9 mouse cellular contexts compared by ENCODE assay signal in genomic region chr12:107085906-107086655, GRCm38 (mm10).
A peak's percentile ranks its signal among the peaks of the same experiment; 100 is the strongest.
DNase-seq lines count a peak whose midpoint lies in the region; ATAC-seq and TF ChIP-seq lines count a peak whose summit lies in the region.
"Had no signal": no experiment of that assay in that cellular context is flagged by ENCODE, and none has a peak within 500 bp of the region (broad histone marks: within the 10 kb centered on the region; RNA-seq: fewer than 3 reads in every experiment).

No protein-coding gene starts in this region.

- no peaks in the 10 kb centered on the region for H3K9me3 ChIP-seq in E14TG2a.4 (ENCODE audit: low read length)
- H3K9me3 ChIP-seq in hindbrain, embryonic 11.5 days (ENCODE audit: control insufficient read depth, low read length) = no peaks in the 10 kb centered on the region
- H3K9me3 ChIP-seq in midbrain, embryonic 11.5 days (ENCODE audit: control insufficient read depth, low read length) = no peaks in the 10 kb centered on the region

- H3K4me3 ChIP-seq in E14TG2a.4 (replicated peaks; ENCODE audit: low read length) = no peak overlapping the region
- H3K4me3 ChIP-seq in hindbrain, embryonic 11.5 days (ENCODE audit: low read depth, low read length) = no peak overlapping the region
- H3K4me3 ChIP-seq in midbrain, embryonic 11.5 days (ENCODE audit: low read depth, low read length) = no peak overlapping the region
- H3K4me3 ChIP-seq in spleen, adult 2 months (ENCODE audit: extremely low read depth, insufficient read depth, insufficient read length) = no peak overlapping the region

- TF ChIP-seq CTCF in E14TG2a.4 (conservative IDR thresholded peaks at IDR 0.05; ENCODE audit: low read length) = peak; percentile 31
- no peak for TF ChIP-seq CTCF in spleen, adult 2 months (IDR thresholded peaks at IDR 0.05; ENCODE audit: extremely low read depth, insufficient read depth, insufficient read length, insufficient replicate concordance)

- peak; percentile 66 for ATAC-seq in hindbrain, embryonic 11.5 days (ENCODE audit: low FRiP score)
- peak; percentile 67; the same call in 1 of the 2 replicates for ATAC-seq in midbrain, embryonic 11.5 days (ENCODE audit: low FRiP score)
- ATAC-seq in erythroid progenitor cell, adult 5-6 weeks (replicated peaks; ENCODE audit: low FRiP score, poor library complexity, severe bottlenecking) = no peak

- 50% methylated on average over 16 of the region's 16 CpGs for WGBS in hindbrain, embryonic 11.5 days
- 56% methylated on average over 16 of the region's 16 CpGs for WGBS in midbrain, embryonic 11.5 days
- WGBS in spleen, adult 2 months = 44% methylated on average over 16 of the region's 16 CpGs

- TF ChIP-seq POLR2A in spleen, adult 2 months (IDR thresholded peaks at IDR 0.05; ENCODE audit: low read depth, low read length) = no peak

- DNase-seq in CD4-positive helper T cell, adult 2 months (ENCODE audit: low read depth, low spot score) = peak; percentile 83
- DNase-seq in embryo, embryonic 10.5 days (ENCODE audit: low spot score) = peak; percentile 84
- peak; percentile 80 for DNase-seq in hindbrain, embryonic 11.5 days (ENCODE audit: low spot score)
- DNase-seq in left cerebral cortex, adult 11 months (ENCODE audit: low spot score) = peak; percentile 25
- DNase-seq in midbrain, embryonic 11.5 days (ENCODE audit: low spot score, missing footprints) = peak; percentile 92
- DNase-seq in spleen, adult 2 months (ENCODE audit: low read depth in 1 of 2, low spot score in 2 of 2) = peak; percentile 28 to 41

- H3K27me3 ChIP-seq in E14TG2a.4 (ENCODE audit: insufficient read depth, low read length) = 0 out of 2 replicates have a peak, but pooled peaks cover 2% of the 10 kb centered on the region
- H3K27me3 ChIP-seq in hindbrain, embryonic 11.5 days (ENCODE audit: control insufficient read depth, insufficient read depth, low read length) = no peaks in the 10 kb centered on the region
- no peaks in the 10 kb centered on the region for H3K27me3 ChIP-seq in midbrain, embryonic 11.5 days (ENCODE audit: control insufficient read depth, insufficient read depth, low read length)
- H3K27me3 ChIP-seq in spleen, adult 2 months (ENCODE audit: control insufficient read depth, insufficient read depth, low read length) = no peaks in the 10 kb centered on the region

- H3K4me2 ChIP-seq in hindbrain, embryonic 11.5 days (replicated peaks; ENCODE audit: low read depth, low read length) = no peak overlapping the region
- H3K4me2 ChIP-seq in midbrain, embryonic 11.5 days = no peak overlapping the region

- no peak overlapping the region for H3K9ac ChIP-seq in hindbrain, embryonic 11.5 days (ENCODE audit: low read depth, low read length)
- H3K9ac ChIP-seq in midbrain, embryonic 11.5 days (ENCODE audit: low read length) = no peak overlapping the region

- H3K36me3 ChIP-seq in E14TG2a.4 (ENCODE audit: insufficient read depth, low read length) = no peaks in the 10 kb centered on the region
- no peaks in the 10 kb centered on the region for H3K36me3 ChIP-seq in hindbrain, embryonic 11.5 days (ENCODE audit: control insufficient read depth, insufficient read depth, low read length)
- no peaks in the 10 kb centered on the region for H3K36me3 ChIP-seq in midbrain, embryonic 11.5 days (ENCODE audit: control insufficient read depth, insufficient read depth, low read length)
- H3K36me3 ChIP-seq in spleen, adult 2 months (ENCODE audit: control insufficient read depth, insufficient read depth, low read length) = no peaks in the 10 kb centered on the region

- H3K4me1 ChIP-seq in E14TG2a.4 (replicated peaks; ENCODE audit: low read depth, low read length) = no peaks in the 10 kb centered on the region
- H3K4me1 ChIP-seq in hindbrain, embryonic 11.5 days (replicated peaks; ENCODE audit: control insufficient read depth, insufficient read depth, low read length) = no peaks in the 10 kb centered on the region
- H3K4me1 ChIP-seq in midbrain, embryonic 11.5 days (ENCODE audit: control insufficient read depth, insufficient read depth, low read length) = no peaks in the 10 kb centered on the region
- no peaks in the 10 kb centered on the region for H3K4me1 ChIP-seq in spleen, adult 2 months (ENCODE audit: control insufficient read depth, insufficient read depth, insufficient read length)

- H3K27ac ChIP-seq in hindbrain, embryonic 11.5 days (ENCODE audit: low read depth, low read length) = no peak overlapping the region
- no peak overlapping the region for H3K27ac ChIP-seq in midbrain, embryonic 11.5 days (ENCODE audit: low read depth, low read length)
- no peak overlapping the region for H3K27ac ChIP-seq in spleen, adult 2 months (ENCODE audit: insufficient read depth, low read length)
- H3K27ac ChIP-seq: macrophage had no signal

Comparison
In these comparisons a context has a peak if more than half of its experiments do, and no peak if none do; other contexts are left out.
1. DNase-seq: peak in every context shown above with its lines; median percentile 92 in midbrain, embryonic 11.5 days; 84 in embryo, embryonic 10.5 days; 83 in CD4-positive helper T cell, adult 2 months; 80 in hindbrain, embryonic 11.5 days; 34 in spleen, adult 2 months; 25 in left cerebral cortex, adult 11 months.